Mouse (Mus musculus) right cerebral cortex, postnatal 4 days (tissue): ENCODE results near the gene Ankrd13a.
A peak's percentile ranks its signal among the peaks of the same experiment; 100 is the strongest.

ENCODE experiments used
- DNase-seq: peaks from one replicate; pipeline ENCODE4 v3.0.0-alpha.2; 2022

The Ankrd13a gene

DNA sequence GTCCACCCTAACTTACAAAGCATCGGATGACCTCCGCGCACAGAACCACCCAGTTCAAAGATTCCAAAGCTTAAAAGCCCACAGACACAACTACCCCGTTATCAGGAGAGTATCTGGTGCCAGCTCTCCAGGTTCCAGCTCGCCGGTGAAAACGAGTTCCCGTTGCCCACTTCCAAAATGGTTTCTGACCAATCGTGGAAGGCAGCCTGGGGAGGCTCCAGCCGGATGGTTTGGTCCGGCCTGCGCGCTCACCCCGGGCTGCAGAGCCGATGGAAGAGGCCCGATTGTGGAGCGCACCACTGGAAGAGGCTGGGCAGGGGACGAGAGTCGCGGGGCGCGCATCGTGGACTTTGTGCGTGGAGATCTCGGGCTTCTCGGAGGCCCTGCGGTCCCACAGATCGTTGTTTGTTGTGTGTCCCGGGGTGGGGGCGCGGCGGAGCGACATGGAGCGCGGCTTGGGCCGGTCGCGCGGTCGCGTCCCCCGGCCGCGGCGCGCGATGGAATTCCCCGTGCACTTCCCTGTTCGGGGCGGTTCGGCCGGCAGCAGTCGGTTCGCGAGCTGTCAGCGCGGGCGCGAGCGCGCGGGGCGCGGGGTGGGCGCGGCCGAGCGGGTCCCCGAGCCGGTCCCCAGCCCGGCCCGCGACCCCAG, at the start of gene Ankrd13a:
Gene Ankrd13a (plus strand): TSS at position 275 of the 649 bp plus-strand sequence.
- DNase-seq: peak; percentile 87

- DNase-seq: no peak
These were observed 46.3 kb upstream of the Ankrd13a start for GRCm38 (mm10) chr5:114728160-114728559.

DNA sequence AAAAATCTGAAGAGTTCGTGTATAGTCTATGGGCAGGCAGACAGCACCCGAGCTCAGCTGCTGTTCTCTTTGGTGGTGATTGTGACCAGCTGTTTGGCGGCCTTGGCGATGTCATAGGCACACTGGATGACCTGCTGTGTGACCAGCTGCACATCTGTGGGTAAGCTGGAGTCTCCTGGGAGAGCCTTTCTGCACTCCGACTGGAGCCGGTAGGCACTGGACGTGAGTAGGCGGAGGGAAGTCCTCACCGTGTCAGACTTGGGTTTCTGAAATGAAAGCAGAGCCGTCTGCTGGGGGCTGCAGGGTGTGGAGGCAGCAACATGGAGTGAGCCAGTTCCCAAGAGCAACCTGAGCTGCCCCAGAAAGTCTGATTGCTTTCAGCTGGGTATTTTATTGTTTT, 44.3 kb upstream of the Ankrd13a start:
- DNase-seq: no peak

DNA sequence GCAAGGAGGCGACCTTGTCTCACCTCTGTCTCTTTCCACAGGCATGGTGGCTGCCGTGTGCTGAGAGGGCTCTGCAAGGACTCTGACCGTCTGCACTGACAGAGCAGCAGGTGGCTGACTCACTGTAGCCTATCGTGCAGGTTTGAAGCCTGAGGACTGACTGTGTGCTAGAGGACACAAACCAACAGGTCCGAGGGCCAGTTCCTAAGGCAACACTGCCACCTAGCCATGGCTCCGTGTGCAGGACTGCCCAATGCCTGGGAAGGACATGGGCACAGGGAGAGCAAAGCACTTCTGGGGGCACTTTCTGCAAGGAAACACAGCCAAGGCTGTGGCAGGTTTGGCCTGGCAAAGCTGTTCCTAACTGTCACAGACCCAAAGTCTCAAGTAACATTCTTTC, 43.0 kb upstream of the Ankrd13a start:
- DNase-seq: no peak

DNA sequence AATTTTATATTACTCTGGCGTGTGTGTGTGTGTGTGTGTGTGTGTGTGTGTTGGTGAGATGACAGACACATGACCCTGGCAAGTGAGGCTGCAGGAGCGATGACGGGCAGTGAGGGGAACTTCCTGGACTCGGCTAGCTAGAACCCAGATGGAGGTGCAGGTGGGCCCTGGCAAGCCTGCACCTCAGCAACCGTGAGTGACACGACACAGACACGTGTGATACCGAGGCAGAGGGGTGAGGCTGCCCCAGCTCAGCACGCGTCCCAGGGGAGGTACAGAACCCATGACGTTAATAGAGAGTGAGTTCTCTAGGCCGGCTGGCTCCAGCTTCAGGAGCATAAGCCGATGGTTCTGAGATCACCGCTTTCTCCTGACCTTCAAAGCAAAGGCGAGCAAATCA, 42.5 kb upstream of the Ankrd13a start:
- DNase-seq: no peak

- DNase-seq: no peak
These were observed 40.9 kb upstream of the Ankrd13a start for GRCm38 (mm10) chr5:114733606-114734005.

DNA sequence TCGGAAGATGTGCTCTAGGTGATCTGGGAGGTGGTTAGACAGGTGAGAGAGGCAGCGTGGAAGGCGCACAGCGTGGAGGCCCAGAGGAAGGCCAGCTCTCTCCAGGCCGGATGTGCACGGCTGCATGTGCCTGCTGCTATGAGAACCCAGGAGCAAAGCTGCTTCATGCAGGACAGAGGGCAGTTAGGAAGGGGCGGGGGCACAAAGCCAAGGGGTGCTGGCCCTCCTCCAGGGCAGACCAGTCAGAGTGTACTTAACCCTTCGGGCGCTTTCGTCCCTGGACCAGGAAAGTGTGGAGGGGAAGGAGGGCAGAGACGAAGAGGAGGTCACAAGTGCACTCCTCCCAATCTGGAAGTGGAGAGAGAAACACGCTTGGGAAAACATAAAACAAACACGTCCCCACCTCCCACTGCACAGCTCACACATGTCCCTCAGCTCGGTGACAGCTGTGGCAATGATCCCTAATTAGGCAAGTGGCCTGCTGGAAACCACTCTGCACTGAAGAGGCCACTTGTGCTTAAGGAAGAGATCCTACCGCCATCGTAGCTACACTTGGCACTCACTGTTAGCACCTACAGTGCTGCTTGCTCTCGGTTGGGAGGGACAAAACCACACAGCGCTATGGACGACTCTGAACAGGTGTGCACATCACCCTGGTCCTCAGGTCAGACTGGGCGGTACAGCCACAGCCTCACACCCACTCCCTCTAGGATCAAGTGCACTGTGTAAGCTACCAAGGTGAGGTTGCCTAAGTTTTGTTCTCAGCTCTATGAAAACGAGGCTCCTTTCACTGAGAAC, 37.2 kb upstream of the Ankrd13a start:
- DNase-seq: peak; percentile 45

DNA sequence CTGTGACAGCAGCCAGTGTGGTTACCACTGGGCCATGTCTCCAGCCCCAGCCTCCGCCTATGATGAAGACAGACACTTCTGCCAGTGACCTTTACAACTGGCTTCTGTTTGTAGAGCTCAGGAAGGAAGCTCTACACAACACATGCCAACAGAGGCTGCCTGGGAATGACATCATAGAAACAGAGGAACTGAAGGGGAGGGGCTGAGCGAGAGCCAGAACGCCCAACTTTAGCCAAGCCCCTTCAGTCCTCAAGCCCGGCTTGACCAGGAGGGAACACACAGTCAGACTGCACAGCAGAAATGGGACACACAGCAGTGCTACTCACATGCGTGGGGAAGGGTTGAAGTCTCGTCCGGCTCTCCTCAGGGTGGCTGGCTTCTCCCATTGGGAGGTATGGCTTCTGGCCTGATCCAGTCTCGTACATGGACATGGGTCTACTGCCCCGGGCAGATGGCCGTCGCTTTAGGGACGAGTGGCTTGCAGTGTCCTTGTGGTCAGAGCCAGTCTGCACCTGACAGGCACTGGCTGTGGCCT, 35.7 kb upstream of the Ankrd13a start:
- DNase-seq: no peak

GRCm38 (mm10) chr5:114740595-114740994, 33.9 kb upstream of the Ankrd13a start:
- DNase-seq: no peak

DNA sequence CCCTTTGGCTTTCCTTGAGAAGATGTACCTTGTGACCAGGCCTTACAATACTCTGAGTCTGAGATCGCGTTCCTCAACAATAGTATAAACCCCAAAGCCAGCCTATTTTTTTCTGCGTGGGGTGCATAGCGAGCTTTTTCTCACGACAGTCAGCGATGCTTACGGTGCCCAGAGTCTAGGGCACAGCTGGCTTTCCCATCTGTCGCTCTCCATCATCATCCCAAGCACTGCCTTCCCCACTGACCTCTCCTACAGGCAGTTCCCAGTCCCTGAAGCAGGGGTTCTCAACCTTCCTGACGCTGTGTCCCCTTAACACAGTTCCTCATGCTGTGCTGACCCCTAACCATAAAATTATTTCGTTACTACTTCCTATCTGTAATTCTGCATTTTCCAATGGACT, 31.9 kb upstream of the Ankrd13a start:
- DNase-seq: no peak

- DNase-seq: peak; percentile 26
These were observed 31.3 kb upstream of the Ankrd13a start for GRCm38 (mm10) chr5:114742998-114743696.

- no peak for DNase-seq
These were observed 30.8 kb upstream of the Ankrd13a start for GRCm38 (mm10) chr5:114743697-114744090.

GRCm38 (mm10) chr5:114745581-114745980, 28.9 kb upstream of the Ankrd13a start:
- DNase-seq: no peak

DNA sequence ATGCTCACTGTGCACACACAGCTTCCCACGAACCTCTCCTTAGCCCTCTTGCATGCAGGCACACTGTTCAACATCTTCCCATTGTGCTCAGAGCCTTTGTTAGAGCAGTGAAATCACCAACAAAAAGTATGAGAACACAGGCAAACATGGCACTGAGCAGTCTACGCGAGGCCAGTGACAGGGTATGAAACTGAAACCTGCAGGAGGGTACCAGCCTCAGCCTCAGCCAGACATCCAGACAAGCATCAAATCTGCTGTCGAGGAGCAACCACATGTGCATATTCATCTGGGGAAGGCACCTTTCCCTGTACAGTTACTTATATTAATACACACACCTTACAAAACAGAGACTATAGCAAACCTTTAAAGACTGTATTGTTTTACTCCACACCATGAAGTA, 27.6 kb upstream of the Ankrd13a start:
- no peak for DNase-seq

GRCm38 (mm10) chr5:114747521-114747920, 27.0 kb upstream of the Ankrd13a start:
- DNase-seq: no peak

GRCm38 (mm10) chr5:114750325-114750724, 24.2 kb upstream of the Ankrd13a start:
- no peak for DNase-seq

GRCm38 (mm10) chr5:114752397-114752796, 22.1 kb upstream of the Ankrd13a start:
- no peak for DNase-seq

DNA sequence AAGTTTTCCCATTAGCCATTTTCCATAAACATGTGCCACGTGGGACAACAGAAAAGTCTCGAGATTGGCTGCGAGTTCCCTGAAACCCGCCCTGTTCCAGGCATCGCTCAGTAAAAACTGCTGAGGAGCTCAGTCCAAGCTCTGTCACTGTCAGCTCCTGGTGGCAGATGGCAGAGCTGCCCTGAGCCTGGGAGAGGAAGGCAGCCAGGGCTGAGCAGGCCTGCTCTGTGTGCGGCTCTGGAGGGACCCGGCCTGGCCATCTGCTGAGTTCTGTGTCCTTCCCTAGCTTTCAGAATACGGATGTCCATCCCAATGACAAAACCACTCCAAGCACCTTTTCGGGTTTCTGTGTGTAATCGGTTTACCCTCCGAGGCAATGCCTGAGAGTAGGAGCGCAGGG, 21.1 kb upstream of the Ankrd13a start:
- no peak for DNase-seq

GRCm38 (mm10) chr5:114759536-114760090, 14.9 kb upstream of the Ankrd13a start:
- DNase-seq: no peak

GRCm38 (mm10) chr5:114761980-114762379, 12.5 kb upstream of the Ankrd13a start:
- DNase-seq: no peak

- DNase-seq: no peak
These were observed 9.4 kb upstream of the Ankrd13a start for GRCm38 (mm10) chr5:114764812-114765735.

DNA sequence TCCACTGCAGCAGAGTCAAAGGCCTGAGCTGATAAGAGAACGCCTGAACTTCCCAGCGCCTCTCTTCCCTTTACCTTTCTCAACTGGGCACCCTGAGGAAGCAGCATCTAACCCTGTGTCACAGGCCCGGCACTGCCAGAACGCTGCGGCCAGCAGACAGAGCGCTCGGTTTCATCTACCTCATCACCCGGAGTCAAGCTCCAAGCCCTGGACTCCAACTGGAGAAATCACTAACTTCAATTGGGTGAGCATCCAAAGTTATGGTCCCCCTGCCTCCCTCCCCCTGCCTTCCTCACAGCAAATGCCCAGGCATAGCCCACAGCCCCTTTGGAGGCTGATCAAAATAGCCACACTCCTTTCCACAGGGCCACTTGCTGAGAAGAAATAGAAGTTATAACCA, 7.8 kb upstream of the Ankrd13a start:
- DNase-seq: no peak
